ENCODE assay signal across 28 mouse cellular contexts in the genomic region with DNA sequence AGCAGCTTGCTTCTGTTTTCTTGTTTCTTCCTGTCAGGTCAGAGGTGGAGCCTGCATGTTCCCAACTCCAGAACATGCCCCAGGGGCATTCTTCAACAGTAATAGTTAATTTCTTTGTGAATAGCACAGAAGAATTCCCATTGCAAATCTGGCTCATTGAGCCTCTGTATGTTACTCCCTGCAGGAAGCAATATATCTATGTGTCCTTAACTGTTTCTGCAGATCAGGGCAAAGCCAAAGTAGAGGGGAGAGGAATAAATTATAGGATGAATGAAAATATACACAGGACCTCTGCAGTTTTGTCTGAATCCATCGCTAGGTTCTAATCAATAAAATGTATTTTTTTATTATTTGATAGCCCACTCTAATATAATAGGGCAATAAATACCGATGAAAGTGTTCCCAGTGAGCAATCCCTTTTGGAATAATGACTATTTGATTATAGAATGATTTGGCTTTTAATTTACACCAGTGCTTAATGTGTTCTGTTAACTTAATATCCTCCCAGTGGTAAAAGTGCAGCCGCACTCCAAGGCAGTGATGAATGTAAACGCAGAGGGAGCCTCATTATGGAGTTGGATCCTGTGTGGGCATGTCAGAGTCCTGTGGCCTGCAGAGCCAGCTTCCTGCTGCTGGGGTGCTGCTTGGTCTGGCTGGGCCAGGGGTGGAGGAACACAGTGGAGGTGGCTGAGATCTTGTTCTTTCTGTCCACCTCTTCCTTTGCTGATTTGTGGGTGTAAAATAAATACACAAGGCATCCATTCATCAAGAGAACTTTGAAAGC. TPM values are rescaled to one million over a fixed set of nuclear protein-coding genes. Genes with fewer than 3 reads are reported as not detected.
DNase-seq lines count a peak whose midpoint lies in the region; ATAC-seq and TF ChIP-seq lines count a peak whose summit lies in the region.
"Had no signal": no experiment of that assay in that cellular context is flagged by ENCODE, and none has a peak within 500 bp of the region (broad histone marks: within the 10 kb centered on the region; RNA-seq: fewer than 3 reads in every experiment).

No protein-coding gene starts in this region.

- TF ChIP-seq CTCF in kidney, adult 2 months (conservative IDR thresholded peaks at IDR 0.05; ENCODE audit: insufficient read depth, insufficient read length, low read depth, low read length), result no peak

- 85% methylated on average over 4 of the region's 4 CpGs for WGBS in heart, embryonic 10.5 days
- 61% methylated on average over 4 of the region's 4 CpGs for WGBS in kidney, adult 2 months
- 63% methylated on average over 4 of the region's 4 CpGs for WGBS in neural tube, embryonic 12.5 days

- H3K36me3 ChIP-seq in heart, embryonic 10.5 days, result no peaks in the 10 kb centered on the region
- H3K36me3 ChIP-seq in kidney, adult 2 months (ENCODE audit: control insufficient read depth, insufficient read depth, low read length), result no peaks in the 10 kb centered on the region
- H3K36me3 ChIP-seq in neural tube, embryonic 12.5 days, result no peaks in the 10 kb centered on the region
- H3K36me3 ChIP-seq: embryonic facial prominence, embryonic 12.5 days; embryonic facial prominence, embryonic 15.5 days; heart, embryonic 12.5 days; heart, embryonic 15.5 days; hindbrain, embryonic 12.5 days had no signal

- 0 out of 2 replicates have a peak, but pooled peaks have one; percentile 29 for ATAC-seq in neural tube, embryonic 12.5 days (ENCODE audit: low FRiP score, low read depth)
- ATAC-seq: activated CD4-positive, CD25-positive, alpha-beta regulatory T cell, adult 4 months; forebrain, embryonic 14.5 days; forebrain, postnatal 0 days had no signal

- no peak for TF ChIP-seq POLR2A in kidney, adult 2 months (IDR thresholded peaks at IDR 0.05; ENCODE audit: low read depth, low read length)

- no peak overlapping the region for H3K4me3 ChIP-seq in heart, embryonic 10.5 days
- no peak overlapping the region for H3K4me3 ChIP-seq in kidney, adult 2 months (ENCODE audit: insufficient read depth, low read depth, low read length)
- no peak overlapping the region for H3K4me3 ChIP-seq in neural tube, embryonic 12.5 days
- H3K4me3 ChIP-seq: embryonic facial prominence, embryonic 12.5 days; embryonic facial prominence, embryonic 15.5 days; gastrocnemius, adult 2 months; heart, embryonic 12.5 days; heart, embryonic 15.5 days; hindbrain, embryonic 12.5 days had no signal

- peak; percentile 51 for DNase-seq in heart, embryonic 10.5 days (ENCODE audit: low spot score)
- DNase-seq in heart, postnatal 14 days, result no peak
- DNase-seq in kidney, adult 2 months, result peak; percentile 1
- DNase-seq in kidney, postnatal 36 days, result no peak
- DNase-seq in neural tube, embryonic 10.5 days (ENCODE audit: extremely low spot score, low spot score), result no peak
- no peak for DNase-seq in embryo, embryonic 10.5 days (ENCODE audit: low spot score)
- DNase-seq: adrenal gland, postnatal 10 days; adrenal gland, postnatal 36 days; cerebellum, adult 18-20 months; cerebellum, adult 9-10 months; cerebellum, postnatal 14 days; forebrain, postnatal 0 days; gastrocnemius, adult 2 months; gastrocnemius, postnatal 14 days; heart, postnatal 10 days; heart, postnatal 4 days had no signal

- H3K27me3 ChIP-seq in heart, embryonic 10.5 days (ENCODE audit: insufficient read depth, poor library complexity, severe bottlenecking), result no peaks in the 10 kb centered on the region
- no peaks in the 10 kb centered on the region for H3K27me3 ChIP-seq in kidney, adult 2 months (replicated peaks; ENCODE audit: control insufficient read depth, insufficient read depth, low read length)
- no peaks in the 10 kb centered on the region for H3K27me3 ChIP-seq in neural tube, embryonic 12.5 days (replicated peaks)
- H3K27me3 ChIP-seq: embryonic facial prominence, embryonic 12.5 days; embryonic facial prominence, embryonic 15.5 days; heart, embryonic 12.5 days; heart, embryonic 15.5 days; hindbrain, embryonic 12.5 days had no signal

- intact Hi-C loops in heart, postnatal 14 days (cut with DNase I), result no loop called here

- no peak overlapping the region for H3K4me2 ChIP-seq in neural tube, embryonic 12.5 days (replicated peaks)
- H3K4me2 ChIP-seq: embryonic facial prominence, embryonic 12.5 days; embryonic facial prominence, embryonic 15.5 days; heart, embryonic 12.5 days; heart, embryonic 15.5 days; hindbrain, embryonic 12.5 days had no signal

- H3K9ac ChIP-seq in neural tube, embryonic 12.5 days, result no peak overlapping the region
- H3K9ac ChIP-seq: embryonic facial prominence, embryonic 12.5 days; embryonic facial prominence, embryonic 15.5 days; forebrain, postnatal 0 days; heart, embryonic 12.5 days; heart, embryonic 15.5 days; hindbrain, embryonic 12.5 days had no signal

- no peak overlapping the region for H3K27ac ChIP-seq in heart, embryonic 10.5 days
- H3K27ac ChIP-seq in kidney, adult 2 months (ENCODE audit: insufficient read depth, low read depth, low read length), result no peak overlapping the region
- no peak overlapping the region for H3K27ac ChIP-seq in neural tube, embryonic 12.5 days
- H3K27ac ChIP-seq: embryonic facial prominence, embryonic 12.5 days; embryonic facial prominence, embryonic 15.5 days; gastrocnemius, adult 2 months; heart, embryonic 15.5 days; hindbrain, embryonic 12.5 days had no signal

- H3K9me3 ChIP-seq in heart, embryonic 10.5 days, result no peaks in the 10 kb centered on the region
- H3K9me3 ChIP-seq in neural tube, embryonic 12.5 days, result no peaks in the 10 kb centered on the region
- H3K9me3 ChIP-seq: embryonic facial prominence, embryonic 12.5 days; embryonic facial prominence, embryonic 15.5 days; heart, embryonic 12.5 days; heart, embryonic 15.5 days; hindbrain, embryonic 12.5 days had no signal

- no peaks in the 10 kb centered on the region for H3K4me1 ChIP-seq in heart, embryonic 10.5 days
- no peaks in the 10 kb centered on the region for H3K4me1 ChIP-seq in kidney, adult 2 months (ENCODE audit: control insufficient read depth, insufficient read depth, low read length)
- peaks cover 2% of the 10 kb centered on the region; the same call in 1 of the 2 replicates for H3K4me1 ChIP-seq in neural tube, embryonic 12.5 days
- H3K4me1 ChIP-seq: embryonic facial prominence, embryonic 12.5 days; embryonic facial prominence, embryonic 15.5 days; heart, embryonic 15.5 days; hindbrain, embryonic 12.5 days had no signal

RNA-seq across cellular contexts. Expression of gene Gm10220, which starts 49.7 kb away (rescaled TPM):
- not detected in 2 replicates for polyA plus RNA-seq in heart, embryonic 10.5 days (2016; fragmentation: Nextera tagmentation; extraction: Ambion mirVana)
- total RNA-seq in heart, postnatal 14 days (2021), result not detected
- polyA plus RNA-seq in kidney, adult 2 months (2012; rRNA removed), result not detected in 2 replicates
- 0.13 TPM in 1 of 2 replicates, not detected in the other for polyA plus RNA-seq in neural tube, embryonic 12.5 days (2016; fragmentation: Nextera tagmentation; extraction: Ambion mirVana)
- total RNA-seq: adrenal gland, postnatal 10 days; adrenal gland, postnatal 36 days; ES-E14; forebrain, postnatal 0 days; gastrocnemius, adult 2 months; gastrocnemius, postnatal 14 days; gastrocnemius, postnatal 4 days; heart, postnatal 10 days; heart, postnatal 4 days had no signal
- polyA plus RNA-seq: activated CD4-positive, CD25-positive, alpha-beta regulatory T cell, adult 4 months; embryonic facial prominence, embryonic 12.5 days; forebrain, embryonic 11.5 days; forebrain, embryonic 14.5 days; forebrain, postnatal 0 days; frontal cortex, adult 2 months; hindbrain, embryonic 12.5 days had no signal

Comparison
In these comparisons a context has a peak if more than half of its experiments do, and no peak if none do; other contexts are left out.
1. DNase-seq: peak in heart, embryonic 10.5 days (single experiment) and kidney, adult 2 months (single experiment); none in heart, postnatal 14 days (0 of 2), kidney, postnatal 36 days (0 of 2), neural tube, embryonic 10.5 days (single experiment) and embryo, embryonic 10.5 days (single experiment).